In the genomic region with DNA sequence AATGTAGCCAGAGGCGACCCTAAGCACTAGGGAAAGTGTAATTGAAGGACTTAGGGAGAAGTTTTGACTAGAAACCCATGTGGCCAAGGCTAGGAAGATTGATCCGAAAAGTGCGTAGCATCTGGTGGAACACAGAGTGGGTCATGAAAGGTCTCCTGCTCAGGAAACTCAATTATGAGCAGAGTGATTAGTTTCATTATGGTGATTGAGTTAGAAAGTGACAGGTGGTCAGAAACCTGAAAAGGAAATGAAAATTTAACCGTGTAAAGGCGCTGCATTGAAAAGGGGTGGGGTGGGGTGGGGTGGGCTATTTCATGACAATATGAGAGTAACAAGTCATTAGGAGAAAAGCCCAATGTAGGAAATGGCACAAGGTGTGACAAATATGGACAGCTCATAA, we compare ENCODE assay signal across 30 mouse cellular contexts.
"Had no signal": no experiment of that assay in that cellular context is flagged by ENCODE, and none has a peak within 500 bp of the region (broad histone marks: within the 10 kb centered on the region; RNA-seq: fewer than 3 reads in every experiment).

No protein-coding gene starts in this region.

- H3K4me2 ChIP-seq: embryonic facial prominence, embryonic 12.5 days; embryonic facial prominence, embryonic 13.5 days; embryonic facial prominence, embryonic 15.5 days; forebrain, embryonic 12.5 days; forebrain, embryonic 13.5 days; forebrain, embryonic 15.5 days; heart, embryonic 11.5 days; heart, embryonic 12.5 days; heart, embryonic 13.5 days had no signal

- H3K9ac ChIP-seq: embryonic facial prominence, embryonic 12.5 days; embryonic facial prominence, embryonic 13.5 days; embryonic facial prominence, embryonic 15.5 days; forebrain, embryonic 12.5 days; forebrain, embryonic 13.5 days; forebrain, embryonic 15.5 days; forebrain, postnatal 0 days; heart, embryonic 12.5 days; heart, embryonic 13.5 days had no signal

- H3K4me1 ChIP-seq: embryonic facial prominence, embryonic 12.5 days; embryonic facial prominence, embryonic 13.5 days; embryonic facial prominence, embryonic 15.5 days; forebrain, embryonic 12.5 days; forebrain, embryonic 13.5 days; forebrain, embryonic 15.5 days; heart, embryonic 10.5 days; heart, embryonic 12.5 days; heart, embryonic 13.5 days had no signal

- H3K36me3 ChIP-seq: embryonic facial prominence, embryonic 12.5 days; embryonic facial prominence, embryonic 13.5 days; embryonic facial prominence, embryonic 15.5 days; forebrain, embryonic 12.5 days; forebrain, embryonic 15.5 days; heart, embryonic 10.5 days; heart, embryonic 12.5 days; heart, embryonic 13.5 days had no signal

- ATAC-seq: forebrain, embryonic 13.5 days; forebrain, embryonic 14.5 days; forebrain, embryonic 15.5 days; forebrain, embryonic 16.5 days; forebrain, postnatal 0 days had no signal

- H3K27me3 ChIP-seq: embryonic facial prominence, embryonic 12.5 days; embryonic facial prominence, embryonic 13.5 days; embryonic facial prominence, embryonic 15.5 days; forebrain, embryonic 12.5 days; forebrain, embryonic 13.5 days; forebrain, embryonic 15.5 days; heart, embryonic 12.5 days; heart, embryonic 13.5 days had no signal

- H3K27ac ChIP-seq: embryonic facial prominence, embryonic 12.5 days; embryonic facial prominence, embryonic 13.5 days; embryonic facial prominence, embryonic 15.5 days; forebrain, embryonic 12.5 days; forebrain, embryonic 13.5 days; forebrain, embryonic 15.5 days; gastrocnemius, adult 2 months; heart, adult 2 months; heart, embryonic 10.5 days; heart, embryonic 13.5 days had no signal

- DNase-seq: cerebellum, adult 8-10 months; cerebellum, adult 9-10 months; cerebellum, adult 9-11 months; cerebellum, postnatal 10 days; cerebellum, postnatal 14 days; cerebellum, postnatal 25 days; cerebellum, postnatal 36 days; embryo, embryonic 11 days; forebrain, postnatal 0 days; gastrocnemius, adult 2 months; gastrocnemius, postnatal 10 days; gastrocnemius, postnatal 14 days; gastrocnemius, postnatal 25 days; gastrocnemius, postnatal 36 days; heart, adult 11 months; heart, adult 18-20 months; heart, adult 2 months had no signal

- H3K4me3 ChIP-seq: embryonic facial prominence, embryonic 12.5 days; embryonic facial prominence, embryonic 13.5 days; embryonic facial prominence, embryonic 15.5 days; erythroblast, embryonic 14.5 days; forebrain, embryonic 12.5 days; forebrain, embryonic 13.5 days; forebrain, embryonic 15.5 days; gastrocnemius, adult 2 months; heart, adult 2 months; heart, embryonic 10.5 days; heart, embryonic 12.5 days; heart, embryonic 13.5 days had no signal

- H3K9me3 ChIP-seq: embryonic facial prominence, embryonic 12.5 days; embryonic facial prominence, embryonic 13.5 days; embryonic facial prominence, embryonic 15.5 days; forebrain, embryonic 12.5 days; forebrain, embryonic 13.5 days; forebrain, embryonic 15.5 days; heart, embryonic 10.5 days; heart, embryonic 12.5 days; heart, embryonic 13.5 days had no signal
